Mouse (Mus musculus): ENCODE measurements around the gene Agpat2.

Gene Agpat2

GRCm38 (mm10) chr2:26556535-26556993 lies 47.7 kb downstream of the Agpat2 start:
- in situ Hi-C loops (cut with MboI; ENCODE audit: low pct_unique_long_range_greater_than_20kb in 1 of 2, low sequenced_read_pairs in 2 of 2, unreplicated experiment in 1 of 2): loop anchor here (25.0 kb wide), 2 partner anchors 244 to 394 kb away; partner anchors contain the start of gene Gpsm1 (in 1 of the 2)

GRCm38 (mm10) chr2:26555076-26555475 lies 49.1 kb downstream of the Agpat2 start:
- in situ Hi-C loops (cut with MboI; ENCODE audit: low pct_unique_long_range_greater_than_20kb in 1 of 2, low sequenced_read_pairs in 2 of 2, unreplicated experiment in 1 of 2): loop anchor here (25.0 kb wide), 2 partner anchors 243 to 393 kb away; partner anchors contain the start of gene Gpsm1 (in 1 of the 2)

- in situ Hi-C loops (cut with MboI; ENCODE audit: low pct_unique_long_range_greater_than_20kb in 1 of 2, low sequenced_read_pairs in 2 of 2, unreplicated experiment in 1 of 2): loop anchor here (25.0 kb wide), 2 partner anchors 242 to 392 kb away; partner anchors contain the start of gene Gpsm1 (in 1 of the 2)
Measured at GRCm38 (mm10) chr2:26553904-26554303, 50.3 kb downstream of the Agpat2 start.

- in situ Hi-C loops (cut with MboI; ENCODE audit: low pct_unique_long_range_greater_than_20kb in 1 of 2, low sequenced_read_pairs in 2 of 2, unreplicated experiment in 1 of 2): loop anchor here (25.0 kb wide), 2 partner anchors 240 to 390 kb away; partner anchors contain the start of gene Gpsm1 (in 1 of the 2)
Measured at GRCm38 (mm10) chr2:26552066-26552465, 52.2 kb downstream of the Agpat2 start.

GRCm38 (mm10) chr2:26551446-26551845 lies 52.8 kb downstream of the Agpat2 start:
- in situ Hi-C loops (cut with MboI; ENCODE audit: low pct_unique_long_range_greater_than_20kb in 1 of 2, low sequenced_read_pairs in 2 of 2, unreplicated experiment in 1 of 2): loop anchor here (25.0 kb wide), 2 partner anchors 239 to 389 kb away; partner anchors contain the start of gene Gpsm1 (in 1 of the 2)

GRCm38 (mm10) chr2:26550777-26551176 lies 53.4 kb downstream of the Agpat2 start:
- in situ Hi-C loops (cut with MboI; ENCODE audit: low pct_unique_long_range_greater_than_20kb in 1 of 2, low sequenced_read_pairs in 2 of 2, unreplicated experiment in 1 of 2): loop anchor here (25.0 kb wide), 2 partner anchors 238 to 388 kb away; partner anchors contain the start of gene Gpsm1 (in 1 of the 2)

- in situ Hi-C loops (cut with MboI; ENCODE audit: low pct_unique_long_range_greater_than_20kb in 1 of 2, low sequenced_read_pairs in 2 of 2, unreplicated experiment in 1 of 2): loop anchor here (25.0 kb wide), 2 partner anchors 238 to 388 kb away; partner anchors contain the start of gene Gpsm1 (in 1 of the 2)
Measured at GRCm38 (mm10) chr2:26550205-26550604, 54.0 kb downstream of the Agpat2 start.

- in situ Hi-C loops (cut with MboI; ENCODE audit: low pct_unique_long_range_greater_than_20kb in 1 of 2, low sequenced_read_pairs in 2 of 2, unreplicated experiment in 1 of 2): loop anchor here (25.0 kb wide), 2 partner anchors 238 to 388 kb away; partner anchors contain the start of gene Gpsm1 (in 1 of the 2)
Measured at GRCm38 (mm10) chr2:26549801-26550200, 54.4 kb downstream of the Agpat2 start.

GRCm38 (mm10) chr2:26547481-26547880 lies 56.7 kb downstream of the Agpat2 start:
- in situ Hi-C loops (cut with MboI; ENCODE audit: low pct_unique_long_range_greater_than_20kb in 1 of 2, low sequenced_read_pairs in 2 of 2, unreplicated experiment in 1 of 2): no loop called here

GRCm38 (mm10) chr2:26544265-26544664 lies 60.0 kb downstream of the Agpat2 start:
- in situ Hi-C loops (cut with MboI; ENCODE audit: low pct_unique_long_range_greater_than_20kb in 1 of 2, low sequenced_read_pairs in 2 of 2, unreplicated experiment in 1 of 2): no loop called here

- in situ Hi-C loops (cut with MboI; ENCODE audit: low pct_unique_long_range_greater_than_20kb in 1 of 2, low sequenced_read_pairs in 2 of 2, unreplicated experiment in 1 of 2): no loop called here
Measured at GRCm38 (mm10) chr2:26543768-26544167, 60.4 kb downstream of the Agpat2 start.

GRCm38 (mm10) chr2:26543155-26543554 lies 61.1 kb downstream of the Agpat2 start:
- in situ Hi-C loops (cut with MboI; ENCODE audit: low pct_unique_long_range_greater_than_20kb in 1 of 2, low sequenced_read_pairs in 2 of 2, unreplicated experiment in 1 of 2): no loop called here
